Mouse (Mus musculus) testis, postnatal 10 days (tissue): ENCODE data around the gene Gm7945.
"Not testable (repeated sequence)": the region's sequence is repeated elsewhere in the genome, so short reads cannot be mapped to it uniquely, and the experiment has no call there.

Experiments
- DNase-seq: peaks from one replicate; pipeline ENCODE4 v3.0.0; 2021; ENCODE audit warnings: low spot score

The Gm7945 gene

DNA sequence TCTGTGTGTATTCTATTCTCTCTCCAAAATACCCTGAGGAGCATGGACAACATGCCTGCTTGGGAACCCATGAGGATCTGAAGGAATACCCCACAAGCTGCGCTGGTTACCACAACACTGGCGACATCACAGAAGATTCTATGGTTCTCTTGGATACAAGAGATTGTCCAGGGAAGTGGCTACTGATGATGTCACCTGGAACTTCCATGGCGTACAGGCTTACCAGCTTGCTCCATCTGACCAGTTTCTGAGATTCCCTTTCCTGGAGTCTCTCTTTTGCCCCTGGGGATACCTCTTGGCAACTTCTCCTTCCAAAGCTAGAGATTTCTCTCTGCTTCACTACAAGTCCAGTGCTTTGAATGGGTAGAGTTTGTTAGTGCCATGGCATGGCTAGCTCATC lies at the start of gene Gm7945:
TSS of gene Gm7945 (minus strand) at position 101 of the 400 bp plus-strand sequence.
- DNase-seq: not testable (repeated sequence)

DNA sequence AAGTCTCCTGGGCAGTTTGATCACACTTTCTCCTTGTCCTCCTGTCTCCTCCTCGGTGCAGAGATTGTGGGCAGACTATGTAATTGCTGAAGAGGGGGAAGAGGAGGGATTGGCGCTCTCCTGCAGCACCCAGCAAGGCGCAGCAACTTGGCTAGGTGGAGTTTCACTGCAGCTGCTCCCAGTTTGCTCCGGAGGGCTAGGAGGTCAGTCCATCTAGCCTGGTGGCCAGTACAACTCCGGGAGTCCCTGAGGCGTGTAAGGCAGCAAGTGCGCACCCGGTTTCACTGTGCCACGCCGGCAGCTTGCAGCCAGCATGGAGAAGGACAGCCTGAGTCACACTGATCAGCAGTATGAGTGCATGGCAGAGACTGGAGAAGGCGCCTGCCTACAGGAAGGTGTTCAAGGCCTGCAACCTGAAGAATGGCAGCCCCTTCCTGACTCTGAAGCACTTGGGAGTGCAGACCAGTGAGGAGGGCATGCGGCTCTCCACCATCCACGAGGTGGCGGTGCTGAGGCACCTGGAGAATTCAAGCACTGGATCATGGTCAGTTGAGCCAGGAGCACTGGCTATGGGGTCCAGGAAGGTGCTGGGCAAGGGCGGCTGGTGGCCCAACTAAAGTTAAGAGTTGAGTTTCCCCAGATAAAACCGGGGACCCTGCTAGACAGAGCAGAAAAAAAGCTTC lies 39.4 kb upstream of the Gm7945 start:
- DNase-seq: peak; percentile 36

DNA sequence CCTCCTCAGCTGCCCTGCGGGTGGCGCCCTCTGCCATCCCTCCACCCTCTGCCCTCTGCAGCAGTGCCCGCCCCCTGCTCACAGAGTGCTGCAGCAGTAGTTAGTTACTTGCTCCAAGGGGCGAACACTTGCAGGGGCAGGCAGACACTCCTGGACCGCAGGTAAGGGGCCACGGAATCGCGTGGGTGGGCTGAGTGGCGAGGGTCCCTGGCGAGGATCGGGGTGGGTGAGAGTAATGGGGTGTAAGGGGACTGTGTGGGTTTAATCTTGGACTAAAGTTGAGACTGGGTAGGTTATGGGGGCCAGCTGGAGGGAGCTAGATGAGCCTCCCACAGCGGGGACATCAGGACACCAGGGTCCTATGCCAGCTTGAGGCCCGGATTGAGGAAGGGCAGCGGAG lies 38.5 kb upstream of the Gm7945 start:
- peak; percentile 34 for DNase-seq

GRCm38 (mm10) chr14:41408181-41408580 lies 22.0 kb upstream of the Gm7945 start, which contains the start of gene Gm6482:
Gene Gm6482 (minus strand): TSS chr14:41408281.
- not testable (repeated sequence) for DNase-seq

DNA sequence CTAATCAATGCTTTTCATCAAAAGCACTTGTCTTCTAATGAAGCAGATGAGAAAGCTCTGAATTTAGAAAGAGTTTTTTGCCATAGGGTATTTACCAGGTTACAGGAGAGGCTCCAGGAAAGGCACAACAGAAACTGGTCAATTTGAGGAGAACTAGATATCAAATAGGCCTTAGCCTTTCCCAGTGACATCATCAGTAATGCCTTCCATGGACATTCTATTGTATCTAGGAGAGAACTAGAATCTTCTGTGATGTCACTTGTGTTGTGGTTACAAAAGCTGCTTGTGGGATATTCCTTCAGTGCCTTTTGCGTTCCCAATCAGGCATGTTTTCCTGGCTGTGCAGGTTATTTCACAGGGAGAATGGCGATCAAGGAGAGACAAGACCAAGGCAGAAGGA lies 37.9 kb downstream of the Gm7945 start, which contains the start of gene Gm5798:
TSS of gene Gm5798 (plus strand) at position 301 of the 400 bp plus-strand sequence.
- DNase-seq: not testable (repeated sequence)
